Mouse (Mus musculus) forebrain, embryonic 13.5 days (tissue): Measurements from ENCODE around the gene Gm10840. TPM values are rescaled to one million over a fixed set of nuclear protein-coding genes. Genes with fewer than 3 reads are reported as not detected.
"Not testable (repeated sequence)": the region's sequence is repeated elsewhere in the genome, so short reads cannot be mapped to it uniquely, and the experiment has no call there.

Experiments
- ATAC-seq: fragments of 200-750 bp; cut with Nextera tagmentation; 2 replicates; pipeline ENCODE4 v1.8.0; 2017
- H3K27ac ChIP-seq: fragments of 300-500 bp; sonication (generic); 2 replicates; pipeline ENCODE4 v1.5.1; 2015; ENCODE audit warnings: inconsistent platforms, mild to moderate bottlenecking, moderate library complexity
- H3K27me3 ChIP-seq: fragments of 300-500 bp; sonication (generic); 2 replicates; pipeline ENCODE4 v1.6.1; 2015; ENCODE audit warnings: mild to moderate bottlenecking, inconsistent platforms
- H3K36me3 ChIP-seq: fragments of 300-500 bp; sonication (generic); 2 replicates; pipeline ENCODE4 v1.6.1; 2015; ENCODE audit warnings: mild to moderate bottlenecking, inconsistent platforms; ENCODE audit not compliant: poor library complexity, severe bottlenecking
- H3K4me1 ChIP-seq: fragments of 300-500 bp; sonication (generic); 2 replicates; pipeline ENCODE4 v1.6.1; 2015; ENCODE audit warnings: inconsistent platforms
- H3K4me2 ChIP-seq: fragments of 300-500 bp; sonication (generic); 2 replicates; pipeline ENCODE4 v1.6.1; 2015; ENCODE audit warnings: inconsistent platforms, mild to moderate bottlenecking, moderate library complexity
- H3K4me3 ChIP-seq: fragments of 300-500 bp; sonication (generic); 2 replicates; pipeline ENCODE4 v1.5.1; 2015; ENCODE audit warnings: mild to moderate bottlenecking, inconsistent platforms
- H3K9ac ChIP-seq: fragments of 300-500 bp; sonication (generic); 2 replicates; pipeline ENCODE4 v1.6.1; 2015; ENCODE audit warnings: mild to moderate bottlenecking, inconsistent platforms
- H3K9me3 ChIP-seq: fragments of 300-500 bp; sonication (generic); replicated peaks from 2 replicates; pipeline ENCODE4 v1.6.1; 2016; ENCODE audit warnings: inconsistent platforms
- WGBS: fragments of 180-500 bp; shearing (Covaris S2); methylation state at CpG from one replicate; pipeline ENCODE4 v1.1.7; 2015; 5-methylcytosine and 5-hydroxymethylcytosine counted together
- polyA plus RNA-seq: library from polyadenylated mRNA; unstranded; fragments of >200 nt; fragmentation: Nextera tagmentation; extraction: Ambion mirVana; gene quantifications from 2 replicates; pipeline ENCODE4 v1.2.1, GENCODE M21; 2015

Gene Gm10840
- polyA plus RNA-seq, 1 experiment from 2014 or later: not detected

DNA sequence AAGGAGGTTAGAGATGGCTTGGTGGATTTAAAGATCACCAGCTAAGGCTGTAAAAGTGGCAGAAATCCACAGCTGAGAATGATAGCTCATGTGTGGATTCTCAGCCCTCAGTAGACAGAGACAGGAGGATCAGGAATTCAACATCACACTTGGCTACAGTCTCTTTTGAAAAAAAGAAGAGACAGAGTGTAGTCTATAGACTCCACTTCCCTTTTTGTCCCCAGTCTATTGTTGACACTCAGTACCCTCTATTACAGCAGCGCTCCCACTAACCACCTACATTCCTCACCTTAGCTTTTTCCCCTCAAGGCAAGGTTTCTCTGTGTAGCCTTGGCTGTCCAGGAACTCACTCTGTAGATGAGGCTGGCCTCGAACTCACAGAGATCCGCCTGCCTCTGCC lies 31.1 kb downstream of the Gm10840 start:
- Histone ChIP-seq H3K27ac (no peak overlapping the region), H3K27me3 (no peaks in the 10 kb centered on the region), H3K4me3 (no peak overlapping the region), H3K36me3 (peaks cover 7% of the 10 kb centered on the region; the same call in 1 of the 2 replicates), H3K9me3 (no peaks in the 10 kb centered on the region), H3K4me1 (peaks cover 16% of the 10 kb centered on the region), H3K4me2 (no peak overlapping the region), H3K9ac (no peak overlapping the region)
- ATAC-seq: no peak
- 97% methylated on average over 3 of the region's 3 CpGs for WGBS

DNA sequence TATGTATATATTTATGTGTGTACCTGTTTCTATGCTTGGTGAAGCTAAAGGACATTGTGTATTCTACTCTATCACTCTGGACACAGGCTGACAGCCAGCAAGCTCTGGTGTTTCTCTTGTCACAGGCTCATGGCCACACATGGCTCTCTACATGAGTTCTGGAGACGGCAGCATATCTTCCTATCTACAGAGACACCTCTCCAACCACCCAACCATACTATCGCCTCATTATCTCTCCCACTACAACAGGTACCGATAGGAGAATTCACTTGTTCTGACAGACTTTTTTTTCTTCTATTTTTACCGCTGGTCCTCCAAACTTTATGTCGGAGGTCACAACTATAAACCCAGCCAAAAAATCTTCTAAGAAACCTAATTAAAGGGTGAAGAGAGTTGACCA lies 31.6 kb downstream of the Gm10840 start:
- peaks cover 16% of the 10 kb centered on the region for H3K4me1 ChIP-seq
- no peak overlapping the region for H3K9ac ChIP-seq
- no peak overlapping the region for H3K27ac ChIP-seq
- H3K27me3 ChIP-seq: no peaks in the 10 kb centered on the region
- H3K9me3 ChIP-seq: no peaks in the 10 kb centered on the region
- H3K4me2 ChIP-seq: peak overlapping the region; percentile 80
- peak overlapping the region; percentile 76 for H3K4me3 ChIP-seq
- peaks cover 10% of the 10 kb centered on the region; the same call in 1 of the 2 replicates for H3K36me3 ChIP-seq
- 92% methylated on average over 5 of the region's 5 CpGs for WGBS
- ATAC-seq: no peak

DNA sequence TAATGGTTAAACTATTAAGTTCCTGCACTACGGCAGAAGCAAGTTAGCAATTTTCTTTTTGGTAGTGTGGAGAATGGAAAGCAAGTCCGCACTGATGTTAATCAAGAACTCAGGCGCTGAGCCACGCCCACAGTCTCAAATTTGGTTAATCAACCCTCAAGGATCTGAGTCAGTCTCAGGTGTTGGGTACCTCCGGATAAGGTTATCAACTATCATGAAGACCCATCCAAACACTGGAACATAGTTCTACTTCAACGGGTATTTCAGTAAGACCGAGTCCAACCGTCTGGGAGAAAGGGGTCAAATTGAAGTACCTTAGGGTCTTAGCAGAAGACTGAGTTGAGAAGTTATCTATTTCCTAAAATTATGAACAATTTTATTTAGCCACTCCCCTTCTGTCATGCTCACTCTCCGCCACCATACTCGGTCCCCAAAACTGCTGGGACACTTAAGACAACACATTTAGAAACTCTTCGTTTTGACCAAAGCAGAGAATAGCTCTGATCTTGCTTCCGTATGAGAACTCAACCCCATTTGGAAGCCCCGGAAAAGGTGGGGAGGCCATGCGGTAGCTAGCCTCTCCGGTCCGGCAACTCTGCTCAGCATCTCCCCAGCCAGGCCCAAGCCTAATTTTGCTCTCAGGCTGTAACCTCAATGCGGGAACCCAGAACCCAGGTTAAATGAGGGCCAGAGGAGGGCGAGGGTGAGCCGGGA lies 32.2 kb downstream of the Gm10840 start:
- Histone ChIP-seq H3K4me3 (peak overlapping the region; percentile 76), H3K9me3 (no peaks in the 10 kb centered on the region), H3K36me3 (peaks cover 15% of the 10 kb centered on the region), H3K9ac (peak overlapping the region; percentile 82), H3K4me1 (peaks cover 16% of the 10 kb centered on the region), H3K4me2 (peak overlapping the region; percentile 80), H3K27ac (peak overlapping the region; percentile 75), H3K27me3 (no peaks in the 10 kb centered on the region)
- 11% methylated on average over 19 of the region's 19 CpGs for WGBS
- ATAC-seq: peak; percentile 26

DNA sequence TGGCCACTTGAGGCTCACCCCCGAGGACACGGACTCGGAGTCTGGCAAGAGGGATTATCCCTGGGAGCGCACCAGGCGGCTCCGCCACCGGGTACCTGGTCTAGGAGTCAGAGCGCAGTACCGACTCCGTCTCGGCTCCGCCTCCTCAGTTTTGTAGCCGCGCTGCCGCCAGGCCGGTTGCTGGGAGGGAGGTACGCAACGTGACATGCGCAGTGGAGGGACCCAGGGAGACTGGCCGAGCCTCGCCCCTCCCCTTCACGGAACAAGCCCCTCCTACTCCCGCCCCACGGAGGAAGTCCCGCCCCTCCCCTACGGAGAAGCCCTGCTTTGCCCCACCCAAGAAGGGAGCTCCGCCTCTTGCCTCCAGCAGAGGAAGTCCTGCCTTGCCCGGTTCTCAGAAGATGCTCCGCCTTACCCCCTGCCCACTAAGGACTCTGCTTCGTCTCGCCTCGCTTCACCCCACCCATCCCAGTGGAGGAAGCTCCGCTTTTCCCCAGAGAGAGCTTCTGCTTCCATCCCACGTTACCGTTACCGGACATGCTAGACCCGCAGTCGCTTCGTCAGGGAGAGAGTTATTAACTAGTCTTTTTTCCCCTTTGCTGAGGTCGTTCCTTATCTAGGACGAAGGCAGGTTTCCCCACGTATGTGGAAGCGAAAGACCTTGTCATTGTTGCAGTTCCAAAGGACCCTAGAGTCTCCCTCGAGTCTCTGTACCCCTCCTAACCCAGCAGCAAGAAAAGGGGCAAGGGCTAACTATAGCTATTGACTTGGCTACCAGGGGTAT lies 32.9 kb downstream of the Gm10840 start:
- Histone ChIP-seq H3K4me2 (peak overlapping the region; percentile 80), H3K4me3 (peak overlapping the region; percentile 76), H3K36me3 (peaks cover 23% of the 10 kb centered on the region), H3K9me3 (no peaks in the 10 kb centered on the region), H3K27ac (peak overlapping the region; percentile 84), H3K27me3 (no peaks in the 10 kb centered on the region), H3K4me1 (peaks cover 16% of the 10 kb centered on the region), H3K9ac (peak overlapping the region; percentile 82)
- peak; percentile 97 for ATAC-seq
- under 1% methylated on average over 43 of the region's 44 CpGs for WGBS

DNA sequence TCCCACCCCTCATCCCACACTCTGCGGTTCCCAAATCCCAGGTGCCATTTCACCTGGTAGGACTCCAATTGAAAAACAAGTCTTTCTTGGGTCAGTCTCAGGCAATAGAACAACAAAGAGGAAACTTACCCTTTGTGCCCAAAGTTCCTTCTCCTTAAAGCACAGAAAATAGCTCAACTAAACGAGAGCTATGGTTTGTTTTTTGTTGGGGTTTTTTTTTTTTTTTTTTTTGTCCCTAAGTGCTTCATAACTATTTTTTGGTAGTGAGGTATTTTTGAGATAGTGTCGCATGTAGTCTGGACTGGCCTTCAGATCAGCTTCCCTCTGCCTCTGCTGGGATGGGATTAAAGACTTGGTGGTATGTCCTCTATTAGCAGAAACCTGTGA lies 33.5 kb downstream of the Gm10840 start:
- Histone ChIP-seq H3K27me3 (no peaks in the 10 kb centered on the region), H3K4me3 (peak overlapping the region; percentile 76), H3K9me3 (no peaks in the 10 kb centered on the region), H3K36me3 (peaks cover 24% of the 10 kb centered on the region), H3K9ac (peak overlapping the region; percentile 73), H3K4me2 (peak overlapping the region; percentile 80), H3K4me1 (peaks cover 16% of the 10 kb centered on the region), H3K27ac (peak overlapping the region; percentile 84)
- ATAC-seq: no peak
- 43% methylated on average over 3 of the region's 3 CpGs for WGBS

DNA sequence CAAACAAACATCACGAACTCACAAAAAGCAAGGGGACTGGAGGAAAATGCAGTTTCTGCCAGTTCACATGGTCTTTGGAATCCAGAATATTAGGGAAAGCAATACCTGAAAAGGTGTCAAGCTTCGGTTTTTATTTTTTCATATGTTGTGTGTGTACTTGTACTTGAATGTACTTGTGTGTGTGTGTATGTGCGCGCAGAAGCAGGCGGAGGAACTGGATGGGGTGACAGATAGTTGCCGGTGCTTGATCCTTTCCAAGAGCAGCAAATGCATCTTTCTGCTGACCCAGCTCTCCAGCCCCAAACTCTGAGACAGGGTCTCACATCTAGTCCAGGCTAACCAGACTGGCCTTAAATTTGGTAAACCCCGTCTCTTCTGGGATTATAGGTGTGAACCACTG lies 34.2 kb downstream of the Gm10840 start:
- Histone ChIP-seq H3K4me2 (no peak overlapping the region), H3K9me3 (no peaks in the 10 kb centered on the region), H3K4me3 (no peak overlapping the region), H3K36me3 (peaks cover 25% of the 10 kb centered on the region), H3K27me3 (no peaks in the 10 kb centered on the region), H3K4me1 (peaks cover 16% of the 10 kb centered on the region), H3K27ac (no peak overlapping the region), H3K9ac (no peak overlapping the region)
- ATAC-seq: no peak
- 96% methylated on average over 7 of the region's 7 CpGs for WGBS

DNA sequence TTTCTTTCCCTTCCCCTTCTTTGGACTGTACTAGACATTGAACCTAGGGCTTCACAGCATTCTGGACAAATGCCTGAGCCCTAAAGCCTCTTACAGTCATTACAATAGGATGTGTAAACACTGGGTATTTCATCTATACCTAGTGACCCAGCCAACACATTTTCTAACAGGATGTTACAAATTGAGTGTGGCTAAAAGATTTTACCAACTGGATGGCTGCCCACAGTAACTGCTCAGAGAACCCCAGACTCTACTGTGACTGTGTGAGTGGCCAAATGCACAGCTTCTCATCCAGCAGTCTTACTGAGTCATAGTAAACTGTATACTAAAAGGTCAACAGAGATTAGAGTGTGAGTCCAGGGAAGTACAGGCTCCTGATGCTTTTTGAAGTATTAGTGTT lies 34.7 kb downstream of the Gm10840 start:
- H3K9ac ChIP-seq: no peak overlapping the region
- H3K9me3 ChIP-seq: no peaks in the 10 kb centered on the region
- no peak overlapping the region for H3K4me2 ChIP-seq
- H3K27ac ChIP-seq: no peak overlapping the region
- peaks cover 30% of the 10 kb centered on the region for H3K36me3 ChIP-seq
- ATAC-seq: no peak
- no peaks in the 10 kb centered on the region for H3K27me3 ChIP-seq
- no peak overlapping the region for H3K4me3 ChIP-seq
- peaks cover 16% of the 10 kb centered on the region for H3K4me1 ChIP-seq

DNA sequence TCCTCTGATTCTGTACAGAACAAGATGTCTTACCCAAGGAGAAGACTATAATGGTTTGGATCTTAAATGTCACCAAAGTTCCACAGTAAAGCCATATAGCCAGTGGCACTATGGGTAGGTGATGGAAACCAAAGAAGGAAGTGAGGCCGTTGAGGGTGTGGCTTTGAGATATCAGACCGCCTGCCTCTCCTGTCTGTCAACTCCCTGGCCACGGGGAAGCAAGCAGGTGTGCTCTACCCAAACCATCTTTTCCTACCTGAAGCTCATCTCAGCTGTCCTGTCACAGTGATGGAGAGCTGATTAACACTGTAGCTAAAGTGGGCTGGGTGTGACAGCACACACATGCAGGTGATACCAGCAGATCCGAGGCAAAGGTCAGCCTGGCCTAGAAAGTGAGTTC lies 37.6 kb downstream of the Gm10840 start:
- H3K27me3 ChIP-seq: no peaks in the 10 kb centered on the region
- H3K4me3 ChIP-seq: no peak overlapping the region
- H3K9ac ChIP-seq: no peak overlapping the region
- no peaks in the 10 kb centered on the region for H3K9me3 ChIP-seq
- H3K36me3 ChIP-seq: peaks cover 57% of the 10 kb centered on the region
- WGBS: 97% methylated on average over 4 of the region's 4 CpGs
- no peak for ATAC-seq
- H3K4me1 ChIP-seq: peaks cover 4% of the 10 kb centered on the region; the same call in 1 of the 2 replicates
- H3K27ac ChIP-seq: no peak overlapping the region
- no peak overlapping the region for H3K4me2 ChIP-seq

DNA sequence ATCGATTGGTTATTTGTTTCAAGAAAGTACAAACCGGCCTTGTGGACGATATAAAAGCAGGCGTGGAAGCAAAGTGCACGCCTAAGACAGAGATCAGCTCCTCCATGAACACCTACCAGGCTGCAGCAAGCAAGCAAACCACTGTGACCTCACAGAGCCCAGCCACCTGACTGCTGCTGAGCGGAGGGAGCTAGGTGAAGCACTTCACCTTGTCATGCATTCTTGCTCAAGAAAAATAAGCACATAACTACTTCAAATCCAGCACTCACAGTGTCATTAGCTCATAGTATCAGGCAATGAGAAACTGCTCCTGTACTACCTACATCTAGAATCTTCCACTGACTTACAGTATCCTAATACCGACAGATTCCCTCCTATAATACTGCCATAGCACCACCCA lies 39.3 kb downstream of the Gm10840 start:
- H3K9ac ChIP-seq, H3K9me3 ChIP-seq, H3K27ac ChIP-seq, ATAC-seq, H3K4me3 ChIP-seq, H3K27me3 ChIP-seq, H3K4me1 ChIP-seq, H3K4me2 ChIP-seq: not testable (repeated sequence)
- 97% methylated on average over 7 of the region's 7 CpGs for WGBS
- peaks cover 73% of the 10 kb centered on the region for H3K36me3 ChIP-seq

DNA sequence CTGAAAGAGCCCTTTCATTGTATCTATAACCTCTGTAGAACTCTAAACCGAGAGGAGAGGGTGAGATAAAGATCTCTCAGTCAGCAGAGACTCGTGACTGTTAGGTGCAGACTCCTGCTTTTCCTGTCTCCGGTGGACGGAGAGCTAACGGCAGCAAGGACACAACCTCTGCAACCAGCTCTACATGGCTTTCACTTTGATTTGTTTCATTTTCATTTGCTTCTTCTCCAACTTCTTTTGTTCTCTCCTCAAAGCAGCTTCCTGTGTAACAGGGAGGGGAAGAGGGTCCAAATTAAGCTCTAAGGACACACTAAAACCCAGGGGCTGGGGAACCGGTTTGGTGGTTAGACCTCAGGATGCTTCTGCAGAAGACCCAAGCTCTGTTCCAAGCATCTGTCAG lies 40.1 kb downstream of the Gm10840 start:
- no peak overlapping the region for H3K4me2 ChIP-seq
- H3K36me3 ChIP-seq: peaks cover 81% of the 10 kb centered on the region
- no peaks in the 10 kb centered on the region for H3K4me1 ChIP-seq
- no peak overlapping the region for H3K4me3 ChIP-seq
- ATAC-seq: no peak
- H3K27ac ChIP-seq: no peak overlapping the region
- WGBS: 93% methylated on average over 6 of the region's 6 CpGs
- H3K9ac ChIP-seq: no peak overlapping the region
- H3K27me3 ChIP-seq: no peaks in the 10 kb centered on the region
- no peaks in the 10 kb centered on the region for H3K9me3 ChIP-seq

DNA sequence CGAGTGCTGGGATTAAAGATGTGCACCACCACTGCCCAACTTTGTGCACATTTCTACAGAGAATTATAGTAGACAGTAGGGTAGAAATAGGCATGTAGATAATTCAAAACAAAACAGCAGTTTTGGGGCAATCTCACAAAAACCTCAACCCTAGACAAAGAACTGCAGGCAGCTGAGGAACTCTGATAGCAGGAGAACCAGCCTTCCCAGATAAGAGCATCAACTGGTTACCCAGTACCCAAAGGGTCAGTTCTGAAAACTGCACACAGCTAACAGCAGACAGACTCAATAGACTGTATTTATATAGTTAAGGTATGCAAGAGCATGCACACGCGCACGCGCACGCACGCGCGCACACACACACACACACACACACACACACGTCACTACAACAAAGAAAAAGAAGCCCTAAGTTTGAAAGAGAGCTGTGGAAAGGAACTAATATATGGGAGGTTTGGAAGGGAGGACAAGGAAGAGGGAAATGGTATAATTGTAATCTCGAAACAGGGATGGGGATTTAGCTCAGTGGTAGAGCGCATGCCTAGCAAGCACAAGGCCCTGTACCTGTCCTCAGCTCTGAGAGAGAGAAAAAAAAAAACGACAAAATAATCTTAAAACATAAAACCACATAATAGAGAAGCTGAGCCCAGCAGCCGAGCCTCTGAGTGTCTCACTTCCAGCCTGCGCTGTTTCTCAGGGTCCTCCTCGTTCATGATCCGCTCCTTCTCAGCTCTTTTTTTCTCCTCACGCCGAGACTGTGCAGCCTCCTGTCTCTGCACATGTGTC lies 40.9 kb downstream of the Gm10840 start:
- H3K36me3 ChIP-seq: peaks cover 85% of the 10 kb centered on the region

DNA sequence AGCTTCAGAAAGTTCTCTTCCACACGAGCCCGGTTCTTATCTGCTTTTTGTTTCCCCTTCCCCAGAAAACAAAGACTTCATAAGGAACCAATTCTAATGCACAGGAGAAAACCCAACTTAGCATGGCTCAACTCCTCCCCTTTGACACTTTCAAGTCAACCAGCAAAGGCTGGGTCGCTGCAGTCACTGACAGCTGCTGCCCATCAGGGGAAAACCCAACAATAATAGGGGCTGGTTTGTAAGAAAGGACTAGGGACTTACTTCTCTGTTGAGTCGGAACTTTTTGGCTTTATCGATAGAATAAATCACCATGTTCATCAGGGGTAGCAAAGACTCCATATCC lies 41.4 kb downstream of the Gm10840 start, which contains the start of gene Strada:
Strada (minus strand) TSS at position 46 of the 343 bp plus-strand sequence.
- no peaks in the 10 kb centered on the region for H3K9me3 ChIP-seq
- no peak for ATAC-seq
- H3K9ac ChIP-seq: no peak within 1 kb of the TSS
- no peaks in the 10 kb centered on the region for H3K27me3 ChIP-seq
- no peak within 1 kb of the TSS for H3K4me2 ChIP-seq
- H3K4me3 ChIP-seq: no peak within 1 kb of the TSS
- H3K4me1 ChIP-seq: no peaks in the 10 kb centered on the region
- H3K36me3 ChIP-seq: peaks cover 85% of the 10 kb centered on the region
- H3K27ac ChIP-seq: no peak within 1 kb of the TSS
- WGBS: 85% methylated on average over 5 of the region's 5 CpGs

More for the DNA sequence above, 40.9 kb downstream of the Gm10840 start:
- Histone ChIP-seq H3K9me3 (no peaks in the 10 kb centered on the region), H3K27me3 (no peaks in the 10 kb centered on the region), H3K9ac (no peak overlapping the region), H3K27ac (no peak overlapping the region), H3K4me1 (no peaks in the 10 kb centered on the region), H3K4me2 (no peak overlapping the region), H3K4me3 (no peak overlapping the region)
- 95% methylated on average over 19 of the region's 19 CpGs for WGBS
- no peak for ATAC-seq
